Mouse (Mus musculus) limb, embryonic 13.5 days (tissue): ENCODE data around the gene Supv3l1. TPM values are rescaled to one million over a fixed set of nuclear protein-coding genes. Genes with fewer than 3 reads are reported as not detected.
"Not testable (repeated sequence)": the region's sequence is repeated elsewhere in the genome, so short reads cannot be mapped to it uniquely, and the experiment has no call there.

ENCODE experiments used
- ATAC-seq: fragments of 200-750 bp; cut with Nextera tagmentation; 2 replicates; pipeline ENCODE4 v1.8.0; 2017; ENCODE audit warnings: low read depth, moderate number of reproducible peaks, moderate TSS enrichment; ENCODE audit not compliant: low FRiP score
- H3K27ac ChIP-seq: fragments of 300-500 bp; sonication (generic); 2 replicates; pipeline ENCODE4 v1.5.1; 2015; ENCODE audit warnings: inconsistent platforms, mild to moderate bottlenecking, moderate library complexity
- H3K27me3 ChIP-seq: fragments of 300-500 bp; sonication (generic); 2 replicates; pipeline ENCODE4 v1.6.1; 2015; ENCODE audit warnings: mild to moderate bottlenecking, inconsistent platforms
- H3K36me3 ChIP-seq: fragments of 300-500 bp; sonication (generic); 2 replicates; pipeline ENCODE4 v1.6.1; 2015; ENCODE audit warnings: inconsistent platforms, mild to moderate bottlenecking, moderate library complexity
- H3K4me1 ChIP-seq: fragments of 300-500 bp; sonication (generic); 2 replicates; pipeline ENCODE4 v1.6.1; 2015; ENCODE audit warnings: inconsistent platforms
- H3K4me2 ChIP-seq: fragments of 300-500 bp; sonication (generic); replicated peaks from 2 replicates; pipeline ENCODE4 v1.6.1; 2015; ENCODE audit warnings: inconsistent platforms, mild to moderate bottlenecking, moderate library complexity
- H3K4me3 ChIP-seq: fragments of 300-500 bp; sonication (generic); 2 replicates; pipeline ENCODE4 v1.5.1; 2015; ENCODE audit warnings: moderate library complexity, mild to moderate bottlenecking, inconsistent platforms
- H3K9ac ChIP-seq: fragments of 300-500 bp; sonication (generic); 2 replicates; pipeline ENCODE4 v1.6.1; 2015; ENCODE audit warnings: mild to moderate bottlenecking, inconsistent platforms
- H3K9me3 ChIP-seq: fragments of 300-500 bp; sonication (generic); 2 replicates; pipeline ENCODE4 v1.6.1; 2016; ENCODE audit warnings: inconsistent platforms
- WGBS: fragments of 180-500 bp; shearing (Covaris S2); methylation state at CpG from one replicate; pipeline ENCODE4 v1.1.7; 2015; 5-methylcytosine and 5-hydroxymethylcytosine counted together
- polyA plus RNA-seq: library from polyadenylated mRNA; unstranded; fragments of >200 nt; fragmentation: Nextera tagmentation; extraction: Ambion mirVana; gene quantifications from 2 replicates; pipeline ENCODE4 v1.2.1, GENCODE M21; 2015

Gene Supv3l1
- polyA plus RNA-seq, 1 experiment from 2014 or later: 25.4 TPM

- Histone ChIP-seq H3K36me3 (peaks cover 27% of the 10 kb centered on the region), H3K4me1 (peaks cover 16% of the 10 kb centered on the region)
- not testable (repeated sequence) for H3K27me3 ChIP-seq, ATAC-seq, H3K4me2 ChIP-seq, H3K9ac ChIP-seq, H3K27ac ChIP-seq, H3K9me3 ChIP-seq, H3K4me3 ChIP-seq
- 68% methylated on average over 11 of the region's 11 CpGs for WGBS
Observed at GRCm38 (mm10) chr10:62452001-62452400, 2.5 kb upstream of the Supv3l1 start.

DNA sequence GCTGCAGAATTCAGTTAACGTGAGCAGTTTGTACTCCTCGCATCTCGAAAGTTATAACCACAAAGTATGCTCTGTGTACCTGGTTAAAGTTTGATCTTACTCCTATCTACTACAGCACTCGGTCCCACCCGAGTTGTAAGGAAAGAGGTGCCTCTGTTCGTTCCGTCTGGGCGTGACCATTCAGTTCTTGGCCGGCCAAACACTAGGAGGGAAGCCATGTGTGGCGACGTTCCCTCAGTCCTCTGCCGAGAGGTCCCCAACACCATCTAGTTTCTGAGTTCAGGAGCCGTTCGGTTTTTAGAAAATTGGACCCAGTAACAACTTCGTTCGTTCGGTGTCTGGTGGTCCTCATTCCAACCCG, 722 bp upstream of the Supv3l1 start:
- peaks cover 29% of the 10 kb centered on the region for H3K36me3 ChIP-seq
- ATAC-seq: 0 out of 2 replicates have a peak, but pooled peaks have one; percentile 5
- H3K4me1 ChIP-seq: peaks cover 16% of the 10 kb centered on the region
- 34% methylated on average over 18 of the region's 18 CpGs for WGBS
- H3K27ac ChIP-seq: peak overlapping the region; percentile 76; the same call in 1 of the 2 replicates
- peak overlapping the region; percentile 71 for H3K4me2 ChIP-seq
- H3K9me3 ChIP-seq: no peaks in the 10 kb centered on the region
- peak overlapping the region; percentile 99 for H3K4me3 ChIP-seq
- peak overlapping the region; percentile 97 for H3K9ac ChIP-seq
- no peaks in the 10 kb centered on the region for H3K27me3 ChIP-seq

DNA sequence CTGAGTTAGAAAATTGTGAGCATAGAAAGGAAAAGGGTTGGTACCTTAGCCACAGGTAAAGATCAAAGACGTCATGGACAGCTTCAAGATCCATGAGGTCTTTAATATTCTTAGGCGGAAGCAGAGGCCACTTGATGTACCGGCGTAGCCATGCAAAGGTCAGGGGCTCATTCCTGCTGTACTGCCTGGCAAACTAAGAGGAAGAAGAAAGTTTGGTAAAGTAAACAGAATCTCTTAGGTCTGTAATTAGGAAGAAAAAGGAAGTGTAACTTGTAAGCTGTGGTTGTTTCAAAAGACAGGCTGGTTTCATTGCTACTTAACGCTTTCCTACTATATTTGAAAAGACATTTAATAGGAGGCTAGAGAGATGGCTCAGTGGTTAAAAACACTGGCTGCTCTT, 19.1 kb downstream of the Supv3l1 start:
- Histone ChIP-seq H3K27me3 (no peaks in the 10 kb centered on the region), H3K9me3 (no peaks in the 10 kb centered on the region), H3K4me2 (no peak overlapping the region), H3K9ac (no peak overlapping the region), H3K4me3 (no peak overlapping the region), H3K27ac (no peak overlapping the region), H3K36me3 (peaks cover 78% of the 10 kb centered on the region), H3K4me1 (peaks cover 14% of the 10 kb centered on the region)
- no peak for ATAC-seq
- 92% methylated on average over 5 of the region's 5 CpGs for WGBS

GRCm38 (mm10) chr10:62425081-62425871, 24.3 kb downstream of the Supv3l1 start:
- H3K27me3 ChIP-seq: no peaks in the 10 kb centered on the region
- WGBS: 26% methylated on average over 9 of the region's 9 CpGs
- H3K9ac ChIP-seq: no peak overlapping the region
- H3K9me3 ChIP-seq: no peaks in the 10 kb centered on the region
- H3K4me1 ChIP-seq: peaks cover 35% of the 10 kb centered on the region
- peaks cover 28% of the 10 kb centered on the region for H3K36me3 ChIP-seq
- peak; percentile 82 for ATAC-seq
- H3K4me3 ChIP-seq: no peak overlapping the region
- no peak overlapping the region for H3K4me2 ChIP-seq
- H3K27ac ChIP-seq: peak overlapping the region; percentile 70; the same call in 1 of the 2 replicates

DNA sequence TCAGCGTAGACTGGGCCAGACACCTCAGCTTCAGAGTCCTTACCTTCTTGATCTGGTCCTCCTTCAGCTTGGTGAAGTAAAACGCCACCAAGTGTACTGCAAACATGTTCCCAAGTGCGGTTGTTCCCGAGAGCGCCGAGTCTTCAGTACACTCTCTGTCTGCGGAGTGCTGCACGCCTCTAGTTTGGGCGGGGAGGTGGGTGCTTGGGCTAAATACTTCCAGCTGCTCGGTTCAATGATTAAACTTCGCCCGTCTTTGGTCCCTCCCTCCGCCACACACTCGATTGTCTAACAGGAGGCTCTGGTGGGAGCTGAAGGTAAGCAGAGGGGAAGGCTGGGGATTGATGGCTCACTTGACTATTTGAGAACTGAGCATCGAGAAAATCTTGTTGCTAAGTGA, 27.3 kb downstream of the Supv3l1 start, which contains the start of gene Hkdc1:
Gene Hkdc1, minus strand, starts transcription at position 237 of the 400 bp plus-strand sequence.
- Histone ChIP-seq H3K27ac (peak within 1 kb of the TSS; percentile 11; the same call in 1 of the 2 replicates), H3K4me2 (peak within 1 kb of the TSS; percentile 46), H3K9ac (no peak within 1 kb of the TSS), H3K36me3 (no peaks in the 10 kb centered on the region), H3K9me3 (no peaks in the 10 kb centered on the region), H3K4me1 (peaks cover 35% of the 10 kb centered on the region), H3K27me3 (no peaks in the 10 kb centered on the region), H3K4me3 (no peak within 1 kb of the TSS; the same call in 1 of the 2 replicates)
- 23% methylated on average over 15 of the region's 15 CpGs for WGBS
- ATAC-seq: peak; percentile 31; the same call in 1 of the 2 replicates

DNA sequence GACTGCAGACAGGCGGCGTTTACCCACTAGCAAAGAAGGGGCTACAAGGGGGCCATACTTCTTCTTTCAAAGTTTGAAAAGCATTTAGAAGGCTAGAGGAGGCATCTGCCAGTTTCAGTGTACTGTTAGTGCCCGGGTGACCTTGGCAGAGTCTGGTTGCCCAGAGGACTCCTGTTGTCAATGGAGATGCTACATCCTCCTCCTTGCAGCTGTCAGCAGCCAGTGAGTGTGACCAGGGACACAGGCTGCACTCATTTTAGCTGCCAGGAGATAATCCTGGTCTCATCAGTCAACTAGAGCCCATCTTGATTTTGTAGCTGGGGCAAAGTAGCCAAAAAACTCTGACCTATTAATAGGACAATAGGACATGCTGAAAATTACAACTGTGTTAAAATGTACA, 28.4 kb downstream of the Supv3l1 start:
- Histone ChIP-seq H3K36me3 (no peaks in the 10 kb centered on the region), H3K4me1 (peaks cover 28% of the 10 kb centered on the region), H3K9ac (no peak overlapping the region), H3K27ac (no peak overlapping the region), H3K4me2 (no peak overlapping the region; the same call in 1 of the 2 replicates), H3K9me3 (no peaks in the 10 kb centered on the region), H3K4me3 (no peak overlapping the region), H3K27me3 (no peaks in the 10 kb centered on the region)
- ATAC-seq: no peak
- 89% methylated on average over 3 of the region's 3 CpGs for WGBS

DNA sequence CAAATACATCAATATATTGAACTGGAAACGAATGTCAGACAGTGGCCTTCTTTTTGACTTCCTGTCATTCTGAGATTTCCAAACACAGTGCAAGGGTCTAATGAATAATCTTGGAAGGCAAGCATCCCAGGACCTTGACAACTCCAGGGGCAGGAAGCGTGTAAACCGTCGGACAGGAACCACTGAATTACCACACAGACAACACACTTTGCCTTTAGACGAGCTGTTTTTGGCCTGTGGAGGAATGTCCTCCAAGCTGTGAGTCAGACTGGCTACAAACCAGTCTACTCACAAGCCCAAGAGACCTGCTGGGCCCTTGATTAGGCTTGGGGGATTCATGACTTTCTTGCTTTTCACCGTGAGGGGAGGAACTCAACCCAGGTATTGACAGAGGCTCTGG, 29.1 kb downstream of the Supv3l1 start:
- no peaks in the 10 kb centered on the region for H3K27me3 ChIP-seq
- ATAC-seq: no peak
- H3K9ac ChIP-seq: no peak overlapping the region
- no peak overlapping the region for H3K27ac ChIP-seq
- no peaks in the 10 kb centered on the region for H3K36me3 ChIP-seq
- H3K9me3 ChIP-seq: no peaks in the 10 kb centered on the region
- H3K4me1 ChIP-seq: peaks cover 21% of the 10 kb centered on the region
- no peak overlapping the region for H3K4me2 ChIP-seq
- H3K4me3 ChIP-seq: no peak overlapping the region
- WGBS: 71% methylated on average over 6 of the region's 6 CpGs

DNA sequence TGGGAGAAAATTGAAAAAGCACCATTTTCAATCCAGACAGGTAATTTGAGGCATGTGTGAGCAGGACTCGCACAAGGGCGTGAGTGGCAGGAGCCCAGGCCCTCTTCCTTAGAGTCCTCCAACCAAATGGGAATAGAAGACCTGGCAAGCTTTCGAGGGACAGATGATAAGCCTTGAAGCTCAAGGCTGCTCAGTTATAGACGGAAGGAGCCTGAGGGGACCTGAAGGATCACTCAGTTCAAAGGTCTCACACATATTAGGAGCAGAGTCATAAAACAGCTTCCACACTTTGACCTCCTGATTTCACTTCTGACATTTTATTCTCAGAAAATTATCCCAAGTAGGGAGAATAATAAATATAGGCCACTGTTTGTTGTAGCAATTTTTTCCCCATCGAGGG, 30.1 kb downstream of the Supv3l1 start:
- Histone ChIP-seq H3K27me3 (no peaks in the 10 kb centered on the region), H3K36me3 (no peaks in the 10 kb centered on the region), H3K4me1 (peaks cover 11% of the 10 kb centered on the region), H3K4me3 (no peak overlapping the region), H3K4me2 (no peak overlapping the region), H3K9me3 (no peaks in the 10 kb centered on the region), H3K27ac (no peak overlapping the region), H3K9ac (no peak overlapping the region)
- 68% methylated on average over 5 of the region's 5 CpGs for WGBS
- no peak for ATAC-seq

DNA sequence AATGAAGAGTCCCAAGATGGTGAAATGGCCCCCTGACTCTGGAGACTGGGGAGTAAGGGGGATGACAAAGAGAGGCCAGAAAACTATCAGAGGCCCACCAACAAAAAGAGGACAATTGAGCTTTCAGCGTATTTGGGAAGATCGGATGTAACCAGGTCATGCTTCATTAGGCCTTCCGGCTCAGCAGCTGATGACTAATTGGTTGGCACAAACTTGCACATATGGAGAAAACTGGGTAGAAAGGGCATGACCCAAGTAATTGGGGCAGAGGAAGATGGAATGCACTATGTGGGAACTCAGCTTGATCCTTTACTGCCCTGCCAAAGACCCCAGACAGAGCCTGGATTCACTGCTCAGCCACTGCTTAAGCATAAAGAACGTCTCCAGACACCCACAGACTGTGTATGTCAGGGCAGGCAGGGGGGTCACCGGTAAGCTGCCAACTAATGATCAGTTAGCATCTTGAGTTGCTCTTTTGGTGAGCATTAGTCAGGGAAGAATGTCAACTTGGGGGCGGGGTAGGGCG, 30.6 kb downstream of the Supv3l1 start:
- no peaks in the 10 kb centered on the region for H3K9me3 ChIP-seq
- no peak overlapping the region for H3K4me2 ChIP-seq
- H3K4me1 ChIP-seq: peaks cover 9% of the 10 kb centered on the region
- no peak overlapping the region for H3K4me3 ChIP-seq
- no peak overlapping the region for H3K9ac ChIP-seq
- no peaks in the 10 kb centered on the region for H3K36me3 ChIP-seq
- 75% methylated on average over 7 of the region's 7 CpGs for WGBS
- no peak for ATAC-seq
- no peaks in the 10 kb centered on the region for H3K27me3 ChIP-seq
- no peak overlapping the region for H3K27ac ChIP-seq

DNA sequence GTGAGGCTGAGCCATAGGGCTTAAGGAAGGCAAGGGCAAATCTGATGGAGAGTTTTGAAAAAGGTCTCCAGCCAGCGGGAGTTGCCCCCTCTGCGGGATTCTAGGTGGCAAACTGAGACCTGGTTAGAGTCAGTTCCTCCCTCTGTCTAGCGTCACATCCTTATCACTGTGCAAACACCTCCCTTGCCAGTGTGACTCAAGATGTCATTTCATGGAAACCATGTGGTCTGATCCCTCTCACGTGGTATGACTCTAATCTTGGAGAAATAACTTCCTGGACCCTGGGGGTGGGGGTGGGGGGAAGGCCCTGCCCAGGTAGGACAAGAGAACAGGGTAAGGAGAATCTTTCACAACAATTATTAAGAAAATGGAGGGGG, 35.9 kb downstream of the Supv3l1 start:
- H3K9ac ChIP-seq: no peak overlapping the region
- WGBS: 21% methylated on average over 4 of the region's 4 CpGs
- no peaks in the 10 kb centered on the region for H3K27me3 ChIP-seq
- no peak overlapping the region for H3K4me2 ChIP-seq
- no peak overlapping the region for H3K4me3 ChIP-seq
- H3K36me3 ChIP-seq: no peaks in the 10 kb centered on the region
- no peak overlapping the region for H3K27ac ChIP-seq
- H3K9me3 ChIP-seq: no peaks in the 10 kb centered on the region
- no peak for ATAC-seq
- peaks cover 6% of the 10 kb centered on the region; the same call in 1 of the 2 replicates for H3K4me1 ChIP-seq

DNA sequence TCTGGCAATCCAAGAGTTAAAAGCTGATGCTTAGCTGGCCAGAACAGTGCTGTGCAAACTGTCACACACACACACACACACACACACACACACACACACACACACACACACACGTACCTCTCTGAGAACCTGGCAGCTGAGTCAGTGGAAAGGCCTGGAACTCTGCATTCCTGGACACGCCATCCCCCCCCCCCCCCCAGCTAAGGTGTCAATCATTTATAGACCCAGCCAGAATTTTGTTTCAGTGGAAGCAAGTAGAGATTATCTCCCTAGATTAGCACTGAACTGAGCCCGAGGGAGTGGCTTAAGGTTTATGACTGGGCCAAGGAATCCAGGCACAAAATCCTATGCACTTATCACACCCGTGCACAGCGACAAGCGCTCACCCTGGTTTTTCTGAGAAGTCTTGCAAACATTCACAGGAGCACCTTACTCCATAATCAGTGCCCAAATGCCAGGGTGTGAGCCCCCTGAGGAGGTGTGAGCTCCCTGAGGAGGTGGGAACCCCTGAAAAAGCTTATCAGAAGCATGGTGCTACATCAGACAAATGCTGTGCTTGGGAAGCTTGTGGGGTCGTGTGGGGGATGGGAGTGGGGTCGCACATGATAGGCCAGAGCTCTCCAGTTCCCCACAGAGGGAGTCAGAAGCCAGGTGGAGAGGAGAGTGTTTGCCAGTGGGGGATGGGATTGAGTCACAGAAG, 36.5 kb downstream of the Supv3l1 start:
- no peak overlapping the region for H3K4me3 ChIP-seq
- no peak overlapping the region for H3K27ac ChIP-seq
- peaks cover 6% of the 10 kb centered on the region; the same call in 1 of the 2 replicates for H3K4me1 ChIP-seq
- H3K27me3 ChIP-seq: no peaks in the 10 kb centered on the region
- 9% methylated on average over 8 of the region's 8 CpGs for WGBS
- ATAC-seq: no peak
- H3K4me2 ChIP-seq: no peak overlapping the region
- H3K36me3 ChIP-seq: no peaks in the 10 kb centered on the region
- no peak overlapping the region for H3K9ac ChIP-seq
- H3K9me3 ChIP-seq: no peaks in the 10 kb centered on the region
